Mouse (Mus musculus): ENCODE results near the gene Stat4. TPM values are rescaled to one million over a fixed set of nuclear protein-coding genes. Genes with fewer than 3 reads are reported as not detected.

The Stat4 gene
- polyA plus RNA-seq, 1 experiment from 2014 or later: 1.2 TPM

GRCm38 (mm10) chr1:52156351-52156750 lies 169.4 kb downstream of the Stat4 start:
- no peak for DNase-seq (ENCODE audit: low spot score)
- peaks cover 6% of the 10 kb centered on the region; the same call in 1 of the 2 replicates for H3K36me3 ChIP-seq
- H3K9me3 ChIP-seq (replicated peaks): no peaks in the 10 kb centered on the region
- WGBS: 91% methylated on average over 10 of the region's 10 CpGs
- H3K27me3 ChIP-seq (ENCODE audit: low read depth, poor library complexity, severe bottlenecking): no peaks in the 10 kb centered on the region
- H3K4me1 ChIP-seq: peaks cover 7% of the 10 kb centered on the region
- no peak overlapping the region for H3K4me3 ChIP-seq
- no peak overlapping the region for H3K27ac ChIP-seq (replicated peaks)

Other genes with a start within 250 kb of the Stat4 start
- 73.0 and 78.9 TPM in 2 replicates for gene Myo1b, start 71.1 kb upstream of the Stat4 start, polyA plus RNA-seq (2016; fragmentation: Nextera tagmentation; extraction: Ambion mirVana)
- gene Stat1, start 132.3 kb downstream of the Stat4 start, polyA plus RNA-seq (2016; fragmentation: Nextera tagmentation; extraction: Ambion mirVana): 11.2 and 14.6 TPM in 2 replicates
- gene Gls, start 246.1 kb downstream of the Stat4 start, polyA plus RNA-seq (2016; fragmentation: Nextera tagmentation; extraction: Ambion mirVana): 13.8 and 14.0 TPM in 2 replicates

Data from midbrain, embryonic 10.5 days (tissue).